Mouse (Mus musculus) B cell, adult 67 days (primary cell): ENCODE measurements around the gene Zfand6. TPM values are rescaled to one million over a fixed set of nuclear protein-coding genes. Genes with fewer than 3 reads are reported as not detected.

Experiments
- total RNA-seq, 2 experiments: library from RNA; stranded (reverse); gene quantifications; 4 replicates each; pipeline ENCODE4 v1.2.4; 2023

Gene Zfand6
- total RNA-seq: 100 to 1,000 TPM; 111 to 127 TPM

GRCm38 (mm10) chr7:84689251-84690100 lies at the start of gene Zfand6:
TSS of gene Zfand6 (minus strand) at chr7:84689959.

GRCm38 (mm10) chr7:84606293-84606749 lies 83.4 kb downstream of the Zfand6 start, which contains the start of gene Fah:
TSS of gene Fah (minus strand) at chr7:84606722.

Other genes with a start within 250 kb of the Zfand6 start
- not detected for gene Gm2115, start 161.0 kb downstream of the Zfand6 start, total RNA-seq
- gene Fah, start 83.2 kb downstream of the Zfand6 start, total RNA-seq: 1 to 10 TPM; 3.0 to 3.3 TPM
- gene Olfr291, start 163.6 kb upstream of the Zfand6 start, total RNA-seq: not detected